Mouse (Mus musculus): ENCODE measurements around the gene Ostn.
A peak's percentile ranks its signal among the peaks of the same experiment; 100 is the strongest.

The Ostn gene

GRCm38 (mm10) chr16:27387634-27388611, 80.6 kb downstream of the Ostn start:
- peak; percentile 90 for DNase-seq

GRCm38 (mm10) chr16:27388761-27389451, 81.6 kb downstream of the Ostn start, which contains the start of gene Ccdc50:
Gene Ccdc50 (plus strand): TSS chr16:27388869.
- peak; percentile 99 for DNase-seq

GRCm38 (mm10) chr16:27389534-27390282, 82.4 kb downstream of the Ostn start:
- peak; percentile 96 for DNase-seq

GRCm38 (mm10) chr16:27390306-27390705, 83.0 kb downstream of the Ostn start:
- DNase-seq = no peak

- no peak for DNase-seq
These were observed 84.6 kb downstream of the Ostn start for GRCm38 (mm10) chr16:27391845-27392244.

GRCm38 (mm10) chr16:27395251-27396037, 88.2 kb downstream of the Ostn start:
- no peak for DNase-seq

- DNase-seq = no peak
These were observed 89.7 kb downstream of the Ostn start for GRCm38 (mm10) chr16:27396951-27397350.

GRCm38 (mm10) chr16:27399026-27399718, 91.9 kb downstream of the Ostn start:
- DNase-seq = no peak

GRCm38 (mm10) chr16:27399719-27400253, 92.5 kb downstream of the Ostn start:
- DNase-seq = no peak
